In genomic region chr3:58695507-58695906, GRCm38 (mm10) we compare ENCODE assay signal across 23 mouse cellular contexts. TPM values are rescaled to one million over a fixed set of nuclear protein-coding genes. Genes with fewer than 3 reads are reported as not detected.
A peak's percentile ranks its signal among the peaks of the same experiment; 100 is the strongest.
DNase-seq lines count a peak whose midpoint lies in the region; ATAC-seq and TF ChIP-seq lines count a peak whose summit lies in the region.
"Had no signal": no experiment of that assay in that cellular context is flagged by ENCODE, and none has a peak within 500 bp of the region (broad histone marks: within the 10 kb centered on the region; RNA-seq: fewer than 3 reads in every experiment).

No protein-coding gene starts in this region.

- no peaks in the 10 kb centered on the region for H3K9me3 ChIP-seq in CH12.LX (replicated peaks; ENCODE audit: low read length)
- no peaks in the 10 kb centered on the region for H3K9me3 ChIP-seq in lung, postnatal 0 days (ENCODE audit: low read length)
- H3K9me3 ChIP-seq: G1E; heart, embryonic 13.5 days; hindbrain, embryonic 15.5 days had no signal

- no peak for DNase-seq in layer of hippocampus, adult 2 months (ENCODE audit: low spot score in 2 of 2)
- no peak for DNase-seq in layer of hippocampus, adult 9-11 months
- peak; percentile 59 for DNase-seq in A20 (ENCODE audit: low read depth, low spot score)
- no peak for DNase-seq in CH12.LX (ENCODE audit: extremely low read depth)
- no peak for DNase-seq in lung, postnatal 0 days (ENCODE audit: low spot score)
- no peak for DNase-seq in right cerebral cortex, postnatal 4 days
- DNase-seq: adrenal gland, postnatal 10 days; adrenal gland, postnatal 36 days; cerebellum, adult 18-20 months; cerebellum, adult 9-10 months; cerebellum, postnatal 14 days; forebrain, postnatal 0 days; gastrocnemius, adult 2 months; gastrocnemius, postnatal 14 days; heart, postnatal 14 days; heart, postnatal 4 days had no signal

- 31% methylated on average over 7 of the region's 7 CpGs for WGBS in lung, postnatal 0 days

- H3K79me2 ChIP-seq in CH12.LX (replicated peaks; ENCODE audit: control insufficient read depth, extremely low read depth, insufficient read depth, poor library complexity, severe bottlenecking) = peaks cover 37% of the 10 kb centered on the region

- peaks cover 16 to 42% of the 10 kb centered on the region in 2 experiments for H3K4me1 ChIP-seq in CH12.LX (ENCODE audit: control insufficient read depth in 1 of 2, insufficient read depth in 2 of 2)
- H3K4me1 ChIP-seq in lung, postnatal 0 days (ENCODE audit: insufficient read depth, low read depth, low read length) = no peaks in the 10 kb centered on the region; the same call in none of the 2 replicates

- peak; percentile 41 for TF ChIP-seq POLR2A in CH12.LX (IDR thresholded peaks at IDR 0.05; ENCODE audit: low read depth, low read length)

- no peak for TF ChIP-seq CTCF in layer of hippocampus, adult 2 months (conservative IDR thresholded peaks at IDR 0.05)
- no peak for TF ChIP-seq CTCF in CH12.LX (conservative IDR thresholded peaks at IDR 0.05 in 1 of 2, IDR thresholded peaks at IDR 0.05 in 1 of 2; ENCODE audit: low read depth in 2 of 2, low read length in 2 of 2)
- no peak for TF ChIP-seq CTCF in lung, postnatal 0 days (IDR thresholded peaks at IDR 0.05)

- H3K36me3 ChIP-seq in CH12.LX (replicated peaks in 1 of 2; ENCODE audit: control insufficient read depth in 1 of 2, insufficient read depth in 1 of 2, low read length in 1 of 2) = peaks cover 0 to 10% of the 10 kb centered on the region in 2 experiments
- H3K36me3 ChIP-seq in lung, postnatal 0 days (ENCODE audit: insufficient read depth, low read length) = no peaks in the 10 kb centered on the region
- H3K36me3 ChIP-seq: G1E; heart, embryonic 13.5 days; hindbrain, embryonic 15.5 days had no signal

- dilution Hi-C loops in CH12.LX (cut with MboI; ENCODE audit: extremely low pct_ligation_motif_present, extremely low pct_unique_long_range_greater_than_20kb, low sequenced_read_pairs) = no loop called here

- no peak; the same call in 1 of the 2 replicates for TF ChIP-seq RAD21 in CH12.LX (IDR thresholded peaks at IDR 0.05; ENCODE audit: low read depth, low read length)

- 0 out of 2 replicates have a peak overlapping the region, but pooled peaks have one; percentile 32 for H3K27ac ChIP-seq in layer of hippocampus, adult 2 months
- H3K27ac ChIP-seq in CH12.LX (ENCODE audit: insufficient read depth, low read depth) = peak overlapping the region; percentile 100
- no peak overlapping the region for H3K27ac ChIP-seq in lung, postnatal 0 days (ENCODE audit: low read length)
- H3K27ac ChIP-seq: gastrocnemius, adult 2 months; heart, embryonic 13.5 days; hindbrain, embryonic 15.5 days had no signal

- no peaks in the 10 kb centered on the region for H3K27me3 ChIP-seq in CH12.LX (replicated peaks)
- 0 out of 2 replicates have a peak, but pooled peaks cover 4% of the 10 kb centered on the region for H3K27me3 ChIP-seq in lung, postnatal 0 days (replicated peaks; ENCODE audit: insufficient read depth, low read length)
- H3K27me3 ChIP-seq: Patski had no signal

- peak overlapping the region; percentile 97 for H3K4me2 ChIP-seq in CH12.LX (ENCODE audit: insufficient read depth, low read depth, poor library complexity, severe bottlenecking)
- no peak overlapping the region for H3K4me2 ChIP-seq in lung, postnatal 0 days (replicated peaks; ENCODE audit: low read depth, low read length)
- H3K4me2 ChIP-seq: heart, embryonic 13.5 days; hindbrain, embryonic 15.5 days had no signal

- no peak overlapping the region for H3K4me3 ChIP-seq in layer of hippocampus, adult 2 months
- peak overlapping the region; percentile 3 to 98 (median 54) for H3K4me3 ChIP-seq in CH12.LX (replicated peaks in 1 of 3; ENCODE audit: low read depth in 2 of 3, low read length in 2 of 3, poor library complexity in 1 of 3)
- no peak overlapping the region for H3K4me3 ChIP-seq in lung, postnatal 0 days (ENCODE audit: low read depth, low read length)
- H3K4me3 ChIP-seq: gastrocnemius, adult 2 months; heart, embryonic 13.5 days; hindbrain, embryonic 15.5 days had no signal

- ATAC-seq in lung, postnatal 0 days = no peak
- ATAC-seq: forebrain, embryonic 14.5 days; forebrain, postnatal 0 days; Patski had no signal

- peak overlapping the region; percentile 99 for H3K9ac ChIP-seq in CH12.LX (ENCODE audit: insufficient read depth, low read depth)
- H3K9ac ChIP-seq in lung, postnatal 0 days (replicated peaks; ENCODE audit: low read depth) = no peak overlapping the region
- H3K9ac ChIP-seq: forebrain, postnatal 0 days; heart, embryonic 13.5 days; hindbrain, embryonic 15.5 days had no signal

- in situ Hi-C loops in CH12.LX (cut with MboI; ENCODE audit: low pct_ligation_motif_present, low pct_unique_long_range_greater_than_20kb, low sequenced_read_pairs) = loop anchor here (25.0 kb wide), 1 partner anchor 283 kb away; the partner anchor contains the start of gene Tsc22d2

- 0 out of 2 replicates have a peak, but pooled peaks have one; percentile 34 for TF ChIP-seq EP300 in CH12.LX (IDR thresholded peaks at IDR 0.05; ENCODE audit: low read length)
- no peak for TF ChIP-seq EP300 in lung, postnatal 0 days (IDR thresholded peaks at IDR 0.05)

TF ChIP-seq in CH12.LX, 34 proteins besides CTCF, POLR2A, EP300 and RAD21:
- TF ChIP-seq JUND (conservative IDR thresholded peaks at IDR 0.05; ENCODE audit: low read depth, low read length) (no peak), ZC3H11A (IDR thresholded peaks at IDR 0.05; ENCODE audit: low read depth, low read length) (no peak), RCOR1 (conservative IDR thresholded peaks at IDR 0.05; ENCODE audit: low read depth, low read length) (0 out of 2 replicates have a peak, but pooled peaks have one; percentile 14), TBP (conservative IDR thresholded peaks at IDR 0.05; ENCODE audit: low read depth, low read length) (peak; percentile 44; the same call in 1 of the 2 replicates), MAFK (IDR thresholded peaks at IDR 0.05; ENCODE audit: insufficient replicate concordance, low read length) (0 out of 2 replicates have a peak, but pooled peaks have one; percentile 16), MXI1 (IDR thresholded peaks at IDR 0.05; ENCODE audit: low read depth, low read length) (0 out of 2 replicates have a peak, but pooled peaks have one; percentile 51), UBTF (IDR thresholded peaks at IDR 0.05; ENCODE audit: low read depth, low read length) (peak; percentile 58; the same call in 1 of the 2 replicates), IRF4 (IDR thresholded peaks at IDR 0.05; ENCODE audit: low read depth, low read length) (0 out of 2 replicates have a peak, but pooled peaks have one; percentile 26), TCF12 (IDR thresholded peaks at IDR 0.05; ENCODE audit: low read depth, low read length) (peak; percentile 47; the same call in 1 of the 2 replicates), MAX (IDR thresholded peaks at IDR 0.05; ENCODE audit: low read length) (peak; percentile 69), KAT2A (IDR thresholded peaks at IDR 0.05; ENCODE audit: insufficient replicate concordance, low read length) (0 out of 2 replicates have a peak, but pooled peaks have one; percentile 29), NELFE (IDR thresholded peaks at IDR 0.05; ENCODE audit: low read depth, low read length) (peak; percentile 22; the same call in 1 of the 2 replicates), ETS1 (conservative IDR thresholded peaks at IDR 0.05; ENCODE audit: low read depth, low read length) (no peak; the same call in 1 of the 2 replicates), CHD1 (IDR thresholded peaks at IDR 0.05; ENCODE audit: low read depth, low read length) (peak; percentile 71; the same call in 1 of the 2 replicates), BHLHE40 (IDR thresholded peaks at IDR 0.05; ENCODE audit: low read depth, low read length) (peak; percentile 24; the same call in 1 of the 2 replicates), MEF2A (IDR thresholded peaks at IDR 0.05; ENCODE audit: borderline replicate concordance, low read depth, low read length) (0 out of 2 replicates have a peak, but pooled peaks have one; percentile 40), ZMIZ1 (IDR thresholded peaks at IDR 0.05; ENCODE audit: low read depth, low read length) (no peak; the same call in 1 of the 2 replicates), MYC (IDR thresholded peaks at IDR 0.05; ENCODE audit: low read depth, low read length) (peak; percentile 51)
TF ChIP-seq in CH12.LX: peak in this region for 14.

RNA-seq across cellular contexts. Expression of gene Siah2, which starts 3.3 kb away (rescaled TPM):
- total RNA-seq in layer of hippocampus, adult 2 months (2021) = 10 to 100 TPM; 16.0 to 18.4 TPM
- total RNA-seq in CH12.LX (2012; rRNA removed) (125 and 140 TPM in 2 replicates), CH12.LX (2014; rRNA removed) (119 and 142 TPM in 2 replicates)
- 99.0 and 104 TPM in 2 replicates for polyA plus RNA-seq in CH12.LX (2012; ENCODE audit: insufficient read length, low read depth)
- polyA plus RNA-seq in lung, postnatal 0 days (2015; fragmentation: Nextera tagmentation; extraction: Ambion mirVana) = 3.9 and 4.1 TPM in 2 replicates

RNA-seq across cellular contexts. Expression of gene Erich6, which starts 58.5 kb away (rescaled TPM):
- total RNA-seq in layer of hippocampus, adult 2 months (2021) = 1 to 10 TPM; 1.3 to 1.7 TPM
- total RNA-seq in CH12.LX (2012; rRNA removed) = not detected in 2 replicates
- not detected in 2 replicates for total RNA-seq in CH12.LX (2014; rRNA removed)
- 0.11 TPM in 1 of 2 replicates, not detected in the other for polyA plus RNA-seq in CH12.LX (2012; ENCODE audit: insufficient read length, low read depth)
- 0.06 TPM in 1 of 2 replicates, not detected in the other for polyA plus RNA-seq in lung, postnatal 0 days (2015; fragmentation: Nextera tagmentation; extraction: Ambion mirVana)
- total RNA-seq: G1E; gastrocnemius, adult 2 months had no signal
- polyA plus RNA-seq: embryonic facial prominence, embryonic 11.5 days; forebrain, embryonic 11.5 days; G1E had no signal

Comparison
In these comparisons a context has a peak if more than half of its experiments do, and no peak if none do; other contexts are left out.
1. H3K4me3 ChIP-seq: peak in CH12.LX (3 of 3); none in layer of hippocampus, adult 2 months (single experiment) and lung, postnatal 0 days (single experiment).
2. RNA of gene Siah2, which starts 3.3 kb away (total RNA-seq): 119 to 142 TPM in CH12.LX; 16.0 to 18.4 TPM in layer of hippocampus, adult 2 months; every median in the first group is over 4 times any median in the second.